Mouse (Mus musculus) bone marrow, adult 2 months (tissue): ENCODE measurements around the gene Fto. TPM values are rescaled to one million over a fixed set of nuclear protein-coding genes. Genes with fewer than 3 reads are reported as not detected.

Source experiments
- H3K27ac ChIP-seq: fragments of 200-500 bp; 2 replicates; pipeline ENCODE4 v1.5.1; 2012; ENCODE audit warnings: low read depth, mild to moderate bottlenecking, control low read depth, inconsistent platforms, low read length; ENCODE audit not compliant: control insufficient read depth, poor library complexity, insufficient read depth
- H3K4me1 ChIP-seq: fragments of 200-500 bp; 2 replicates; pipeline ENCODE4 v1.6.1; 2011; ENCODE audit warnings: low read length; ENCODE audit not compliant: control insufficient read depth, insufficient read depth
- H3K4me3 ChIP-seq: fragments of 200-500 bp; replicated peaks from 2 replicates; pipeline ENCODE3; 2011; ENCODE audit warnings: mild to moderate bottlenecking, low read depth, low read length, control low read depth; ENCODE audit not compliant: control insufficient read depth
- CTCF ChIP-seq: fragments of 200-500 bp; IDR thresholded peaks from 2 replicates; pipeline ENCODE4 v1.5.1; 2011; ENCODE audit warnings: low read length, control low read depth; ENCODE audit not compliant: control insufficient read depth, insufficient read depth
- POLR2A ChIP-seq: fragments of 200-500 bp; IDR thresholded peaks from 2 replicates; pipeline ENCODE4 v1.6.1; 2011; ENCODE audit warnings: low read depth, mild to moderate bottlenecking, control low read depth, low read length, borderline replicate concordance; ENCODE audit not compliant: control insufficient read depth
- WGBS: fragments of 180-500 bp; shearing (Covaris S2); methylation state at CpG from one replicate; pipeline ENCODE4 v1.1.7; 2018; 5-methylcytosine and 5-hydroxymethylcytosine counted together
- polyA plus RNA-seq: library from polyadenylated mRNA; stranded (reverse); fragments of >200 nt; gene quantifications from 2 replicates; pipeline ENCODE4 v1.2.4, GENCODE M21; 2011; ENCODE audit warnings: low replicate concordance; ENCODE audit not compliant: missing spikeins, insufficient read depth, insufficient read length

The Fto gene
- polyA plus RNA-seq, 1 experiment = 11.4 TPM

DNA sequence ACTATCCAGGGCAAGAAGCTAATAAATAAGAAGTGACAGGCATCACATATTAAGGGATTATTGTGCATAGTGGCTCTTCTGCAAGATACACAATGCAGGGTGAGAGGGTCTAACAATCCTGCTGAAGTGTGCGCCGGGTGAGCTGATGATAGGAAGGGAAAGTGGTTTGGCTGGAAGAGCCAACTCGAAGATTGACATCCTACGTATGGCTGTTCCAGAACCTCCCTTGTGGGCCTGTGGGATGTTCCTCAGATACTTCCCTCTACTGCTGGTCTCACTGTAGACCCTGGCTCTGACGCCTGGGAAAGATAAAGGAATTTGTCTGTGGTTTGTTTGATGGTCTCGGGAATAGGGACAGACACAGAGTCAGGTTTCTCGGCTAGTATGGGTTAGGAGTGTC is 297.9 kb downstream of the Fto start:
- TF ChIP-seq POLR2A = no peak
- no peak for TF ChIP-seq CTCF
- no peaks in the 10 kb centered on the region for H3K4me1 ChIP-seq
- H3K4me3 ChIP-seq = no peak overlapping the region
- 85% methylated on average over 7 of the region's 7 CpGs for WGBS
- H3K27ac ChIP-seq = no peak overlapping the region

DNA sequence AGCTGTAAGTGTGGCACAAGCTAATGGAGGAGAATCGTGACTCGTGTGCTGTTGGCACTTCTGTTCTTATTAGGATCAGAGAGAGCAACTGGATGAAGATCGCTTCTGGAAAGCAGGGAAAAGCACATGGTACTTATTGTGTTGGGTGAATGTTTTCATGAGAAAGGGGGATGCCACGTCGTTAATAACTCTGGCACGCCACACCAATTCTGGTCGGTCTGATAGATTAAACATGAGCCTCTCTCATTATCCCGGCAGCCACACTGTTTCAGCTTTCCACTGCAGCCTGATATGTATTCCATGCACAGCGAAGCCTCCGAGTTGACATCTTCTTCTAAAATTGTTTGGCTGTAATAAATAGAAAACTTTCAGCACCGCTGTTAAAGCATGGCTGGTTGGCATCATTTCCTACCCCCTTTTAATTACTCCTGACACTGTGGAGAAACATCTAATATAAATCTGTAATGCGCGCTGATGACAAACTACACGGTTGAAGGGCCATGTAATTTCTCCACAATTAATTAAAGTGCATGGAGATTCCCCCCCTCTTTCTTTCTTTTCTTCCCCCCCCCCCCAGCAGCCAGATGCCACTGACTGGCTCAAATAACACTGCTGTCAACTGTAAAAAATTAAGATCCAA is 298.5 kb downstream of the Fto start:
- WGBS = 90% methylated on average over 14 of the region's 14 CpGs
- no peak for TF ChIP-seq CTCF
- no peak for TF ChIP-seq POLR2A

DNA sequence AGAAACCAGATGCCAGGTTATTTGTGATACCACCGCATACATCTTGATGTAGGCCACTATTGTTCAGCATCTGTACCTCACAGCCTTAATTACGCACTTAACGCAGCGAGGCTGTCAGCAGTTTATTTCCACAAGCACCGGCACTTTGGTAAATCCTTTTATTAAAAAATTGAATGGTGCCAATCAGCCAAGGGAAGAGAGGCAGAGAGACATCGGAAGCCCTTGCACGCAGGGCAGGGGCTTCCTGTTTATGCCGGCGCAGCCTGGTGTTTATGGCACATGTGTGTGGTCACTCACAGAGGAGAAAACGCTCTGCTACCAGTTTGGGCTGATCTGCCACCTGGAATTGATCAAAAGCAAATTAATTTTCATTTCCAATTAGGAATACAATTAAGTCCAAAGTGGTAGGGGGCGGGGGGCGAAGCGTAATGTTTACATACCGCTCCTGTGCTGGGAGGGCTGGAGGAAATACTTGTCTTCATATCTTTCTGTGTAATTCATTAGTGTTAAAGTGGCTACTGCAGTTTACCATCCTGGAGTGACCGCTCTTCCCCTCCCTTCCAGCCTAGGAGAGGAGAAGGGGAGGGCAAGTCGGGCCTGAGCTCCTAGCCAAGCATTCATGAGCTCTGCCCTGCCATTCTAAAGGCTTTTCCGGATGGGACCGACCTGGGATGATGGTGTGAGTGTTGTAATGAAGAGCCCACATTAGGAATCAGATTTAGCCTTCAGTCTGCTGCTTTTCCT is 299.2 kb downstream of the Fto start:
- TF ChIP-seq CTCF (no peak), POLR2A (no peak)
- Histone ChIP-seq H3K4me1 (no peaks in the 10 kb centered on the region), H3K4me3 (no peak overlapping the region), H3K27ac (no peak overlapping the region)
- 87% methylated on average over 18 of the region's 18 CpGs for WGBS

More for the DNA sequence above, 298.5 kb downstream of the Fto start:
- H3K4me1 ChIP-seq = no peaks in the 10 kb centered on the region
- no peak overlapping the region for H3K4me3 ChIP-seq
- H3K27ac ChIP-seq = no peak overlapping the region

DNA sequence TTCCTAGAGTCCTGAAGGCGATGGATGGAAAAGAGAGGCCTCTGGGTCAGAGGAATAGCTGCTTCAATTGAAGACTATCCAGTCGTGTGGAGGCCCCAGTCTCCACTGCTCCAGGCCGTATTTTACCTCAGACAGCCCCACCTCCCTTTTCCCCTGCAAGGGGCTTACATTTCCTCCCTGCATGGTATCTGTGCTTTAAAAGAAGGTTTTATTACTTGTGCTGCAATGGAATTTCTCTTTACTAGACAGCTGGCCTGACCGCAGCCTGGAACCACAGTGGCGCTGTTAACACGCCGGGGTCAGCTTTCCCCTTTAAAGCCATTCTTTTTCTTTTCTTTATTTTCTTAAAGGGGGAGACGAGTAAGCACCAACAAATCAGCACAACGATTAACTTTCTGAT is 300.3 kb downstream of the Fto start:
- H3K27ac ChIP-seq = no peak overlapping the region
- no peaks in the 10 kb centered on the region for H3K4me1 ChIP-seq
- no peak for TF ChIP-seq POLR2A
- WGBS = 68% methylated on average over 9 of the region's 9 CpGs
- H3K4me3 ChIP-seq = no peak overlapping the region

DNA sequence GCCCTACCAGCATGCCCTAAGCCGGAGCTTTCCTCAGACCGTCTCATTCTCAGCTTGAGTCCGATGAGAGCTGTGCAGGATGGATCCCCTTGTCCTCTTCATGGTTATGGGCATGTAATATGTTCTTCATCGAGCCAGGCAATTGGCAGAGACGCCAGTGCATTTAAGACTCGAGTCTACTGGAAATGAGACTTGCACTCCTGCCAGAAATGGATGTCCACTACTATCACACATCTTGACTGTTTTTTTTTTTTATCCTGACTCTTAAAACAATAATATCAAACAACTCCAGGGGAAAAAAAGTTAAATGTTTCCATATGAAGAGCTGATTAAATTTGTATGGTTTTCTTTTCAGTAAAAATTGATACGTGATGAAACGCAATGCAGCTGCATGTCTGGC is 301.9 kb downstream of the Fto start:
- Histone ChIP-seq H3K27ac (no peak overlapping the region), H3K4me1 (no peaks in the 10 kb centered on the region), H3K4me3 (no peak overlapping the region)
- TF ChIP-seq POLR2A = no peak
- no peak for TF ChIP-seq CTCF
- 90% methylated on average over 8 of the region's 8 CpGs for WGBS

DNA sequence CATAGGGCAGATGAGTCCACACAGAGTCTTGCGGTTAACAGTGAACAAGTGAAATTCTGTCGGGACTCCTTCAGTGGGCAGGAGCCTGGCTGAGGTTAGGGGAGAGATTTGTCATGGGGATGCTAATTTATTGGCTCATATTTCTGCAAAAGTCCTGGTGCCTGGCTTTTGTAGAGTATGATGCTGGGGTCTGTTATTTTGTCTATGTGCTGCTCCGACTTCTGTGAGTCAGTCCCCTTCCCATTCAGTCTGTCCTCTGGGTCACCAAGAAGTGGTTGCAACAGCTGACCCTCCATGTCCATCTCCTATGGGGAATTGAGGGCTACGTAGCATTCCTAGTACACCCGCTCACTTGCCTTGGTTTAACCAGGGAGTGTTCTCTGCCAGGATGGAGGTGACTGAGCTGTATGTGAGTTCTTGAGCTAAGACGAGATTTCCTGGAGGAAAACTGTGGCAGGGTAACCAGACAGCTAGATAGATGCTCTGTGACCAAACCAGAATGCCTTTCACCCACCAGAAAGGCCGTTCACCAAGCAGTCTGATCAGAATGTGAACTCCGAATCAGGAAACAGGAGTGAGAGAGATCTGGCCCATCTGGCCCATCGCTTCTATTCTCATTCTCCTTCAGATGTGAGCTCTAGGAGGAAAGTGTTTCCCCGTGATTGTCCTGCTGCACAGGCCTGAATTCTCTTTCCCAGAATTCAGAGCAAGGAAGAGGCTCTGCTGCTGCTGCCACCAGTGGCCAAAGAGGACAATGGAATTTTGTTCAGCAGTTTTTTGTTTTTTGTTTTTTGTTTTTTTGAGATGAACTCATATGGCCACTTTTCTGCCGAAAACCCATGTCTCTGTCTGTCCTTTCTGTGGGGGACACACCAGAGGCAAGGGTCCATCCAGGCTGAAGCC is 302.7 kb downstream of the Fto start:
- H3K4me1 ChIP-seq = no peaks in the 10 kb centered on the region
- 85% methylated on average over 11 of the region's 11 CpGs for WGBS
- no peak overlapping the region for H3K4me3 ChIP-seq
- no peak for TF ChIP-seq POLR2A
- no peak for TF ChIP-seq CTCF
- no peak overlapping the region for H3K27ac ChIP-seq

DNA sequence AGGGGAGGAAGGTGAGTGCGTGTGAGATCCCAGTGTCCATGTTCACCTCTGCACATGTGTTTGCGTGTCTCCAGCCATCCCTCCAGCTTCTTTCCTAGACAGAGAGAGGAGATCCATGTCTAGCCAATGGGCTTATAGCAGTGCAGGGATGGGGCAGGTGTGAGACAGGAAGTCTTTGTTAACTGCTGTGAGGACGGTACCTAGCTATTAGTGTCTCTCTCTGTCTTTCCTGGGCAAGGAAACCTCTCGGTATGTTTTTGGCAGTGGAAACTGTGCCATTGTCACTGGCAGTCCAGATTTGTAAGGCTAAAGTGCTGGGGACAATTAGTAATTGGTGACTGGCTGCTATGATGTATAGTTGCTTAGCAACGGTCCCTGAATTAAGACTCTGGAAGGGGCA is 304.4 kb downstream of the Fto start:
- WGBS = 85% methylated on average over 5 of the region's 5 CpGs
- Histone ChIP-seq H3K4me1 (no peaks in the 10 kb centered on the region), H3K27ac (no peak overlapping the region), H3K4me3 (no peak overlapping the region)
- TF ChIP-seq POLR2A = no peak
- TF ChIP-seq CTCF = no peak

DNA sequence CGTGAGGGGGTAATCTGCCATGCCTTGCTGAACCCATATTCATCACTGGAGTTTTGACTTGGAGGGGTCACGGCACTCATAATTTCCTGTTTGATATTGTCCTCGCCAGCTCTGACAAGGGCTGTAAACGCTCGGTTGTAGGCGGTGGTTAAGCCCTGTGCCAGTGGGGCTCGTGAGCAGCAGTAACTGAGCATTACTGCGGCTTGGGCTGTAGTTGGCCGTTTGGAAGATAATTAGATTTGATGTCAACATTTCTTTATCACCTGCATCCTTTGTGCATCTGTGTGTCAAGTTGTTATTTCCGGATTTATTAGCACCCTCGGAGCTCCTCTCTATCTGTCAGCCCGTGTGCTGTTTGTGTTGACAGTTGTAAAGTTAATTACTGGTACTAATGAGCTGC is 309.4 kb downstream of the Fto start:
- Histone ChIP-seq H3K27ac (no peak overlapping the region; the same call in 1 of the 2 replicates), H3K4me3 (no peak overlapping the region), H3K4me1 (no peaks in the 10 kb centered on the region)
- WGBS = 79% methylated on average over 12 of the region's 12 CpGs
- TF ChIP-seq POLR2A = no peak
- no peak for TF ChIP-seq CTCF
